Mouse (Mus musculus) testis, adult 2 months (tissue): Measurements from ENCODE around the gene Rom1.

ENCODE experiments used
- CTCF ChIP-seq: fragments of 200-500 bp; IDR thresholded peaks from 2 replicates; pipeline ENCODE4 v1.5.1; 2012; ENCODE audit warnings: low read depth, mild to moderate bottlenecking, inconsistent platforms, low read length, moderate library complexity; ENCODE audit not compliant: control insufficient read depth, insufficient read depth, insufficient replicate concordance
- POLR2A ChIP-seq: fragments of 200-500 bp; IDR thresholded peaks from 2 replicates; pipeline ENCODE4 v1.6.1; 2012; ENCODE audit warnings: low read depth, mild to moderate bottlenecking, inconsistent platforms, low read length, moderate library complexity; ENCODE audit not compliant: control insufficient read depth

- TF ChIP-seq CTCF (no peak), POLR2A (no peak)
Observed at GRCm38 (mm10) chr19:8883616-8884015, 45.5 kb downstream of the Rom1 start, which contains the start of the genes Lbhd1 and Gm49403.
